Mouse (Mus musculus) retina, adult 2 months (tissue): ENCODE data around the gene Anks1.
"Not testable (repeated sequence)": the region's sequence is repeated elsewhere in the genome, so short reads cannot be mapped to it uniquely, and the experiment has no call there.

Experiments used
- DNase-seq: peaks from one replicate; pipeline ENCODE4 v3.0.0-alpha.2; 2012; ENCODE audit warnings: low read depth, low spot score

The Anks1 gene

DNA sequence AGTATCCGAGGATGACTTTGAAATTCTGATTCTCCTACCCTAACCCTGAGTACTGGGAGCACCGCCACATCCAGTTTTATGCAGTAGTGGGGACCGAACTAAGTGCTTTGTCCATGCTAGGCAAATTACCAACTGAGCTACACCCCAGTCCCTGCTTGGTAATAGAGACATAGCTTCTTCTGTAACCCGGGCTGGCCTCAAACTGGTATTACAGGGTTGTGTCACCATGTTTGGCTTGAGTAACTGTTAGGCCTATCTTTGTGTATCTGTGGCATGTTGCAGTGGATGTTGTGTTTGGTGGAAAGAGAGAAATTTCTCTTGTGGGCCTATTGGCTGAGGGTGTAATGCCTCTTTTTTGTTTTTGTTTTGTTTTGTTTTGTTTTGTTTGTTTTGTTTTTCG lies 21.2 kb downstream of the Anks1 start:
- no peak for DNase-seq

DNA sequence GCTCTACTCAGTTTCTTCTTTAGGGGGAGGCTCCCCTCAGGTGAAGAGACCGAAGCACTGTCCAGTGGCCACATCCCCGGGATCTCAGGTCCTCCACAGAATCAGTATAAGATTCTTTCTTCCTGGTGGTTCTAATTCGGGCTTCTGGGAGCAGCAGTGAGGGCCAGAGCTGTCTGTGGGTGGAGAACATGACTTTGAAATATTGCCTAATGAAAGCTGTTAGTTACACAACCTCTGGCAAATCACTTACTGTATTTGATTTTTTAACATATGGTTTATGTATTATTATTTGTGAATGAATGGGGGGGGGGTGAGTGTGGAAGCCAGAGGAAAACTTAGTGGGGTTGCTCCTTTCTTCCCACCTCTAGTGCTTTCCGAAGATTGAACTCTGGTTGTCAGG lies 22.7 kb downstream of the Anks1 start:
- no peak for DNase-seq

DNA sequence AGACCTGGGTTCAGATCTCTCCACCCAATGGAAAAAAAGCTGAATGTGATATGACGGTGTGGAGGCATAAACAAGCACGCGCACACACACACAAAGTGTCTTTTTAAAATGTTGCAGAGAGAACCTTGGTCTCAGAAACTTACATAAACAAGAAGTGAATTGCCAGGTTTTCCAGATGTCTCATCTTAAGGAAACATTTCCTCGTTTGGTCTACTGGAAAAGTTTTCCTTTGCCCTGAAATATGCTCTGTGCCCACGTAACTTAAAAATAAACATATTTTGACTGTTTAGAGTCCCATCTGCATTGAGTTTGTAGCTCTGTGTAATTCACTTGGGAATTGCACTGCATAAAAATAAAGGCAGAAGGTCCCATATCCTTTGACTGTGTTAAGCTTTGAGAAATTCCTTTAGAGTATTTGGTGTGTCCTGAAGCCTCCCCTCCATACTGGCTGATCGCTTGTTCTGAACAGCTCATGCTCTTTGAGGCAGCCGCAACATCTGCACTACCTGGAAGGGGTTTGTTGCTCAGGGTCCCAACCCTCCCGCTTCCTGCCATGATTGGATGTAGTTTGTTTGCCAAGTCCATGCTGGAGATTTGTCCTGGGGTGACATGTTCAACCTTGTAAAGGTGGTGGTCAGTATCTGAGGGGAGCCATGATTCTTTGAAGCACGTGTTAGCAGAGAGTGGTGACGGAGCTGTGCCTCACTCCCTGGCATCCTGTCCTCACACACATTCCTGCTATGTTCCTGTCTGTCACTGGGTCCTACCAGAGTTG lies 25.2 kb downstream of the Anks1 start:
- DNase-seq, result no peak

DNA sequence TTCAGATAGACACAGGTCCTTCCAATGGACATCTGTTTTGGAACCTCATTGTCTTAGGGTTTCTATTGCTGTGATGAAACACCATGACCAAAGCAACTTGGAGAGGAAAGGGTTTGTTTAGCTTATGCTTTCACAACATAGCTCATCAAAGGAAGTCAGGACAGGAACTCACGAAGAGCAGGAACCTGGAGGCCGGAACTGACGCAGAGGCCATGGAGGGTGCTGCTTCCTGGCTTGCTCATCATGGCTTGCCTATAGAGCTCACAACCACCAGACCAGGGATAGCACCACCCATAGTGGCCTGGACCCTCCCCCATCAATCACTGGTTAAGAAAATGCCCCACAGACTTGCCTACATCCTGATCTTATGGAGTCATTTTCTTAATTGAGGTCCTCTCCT lies 26.0 kb downstream of the Anks1 start:
- no peak for DNase-seq

DNA sequence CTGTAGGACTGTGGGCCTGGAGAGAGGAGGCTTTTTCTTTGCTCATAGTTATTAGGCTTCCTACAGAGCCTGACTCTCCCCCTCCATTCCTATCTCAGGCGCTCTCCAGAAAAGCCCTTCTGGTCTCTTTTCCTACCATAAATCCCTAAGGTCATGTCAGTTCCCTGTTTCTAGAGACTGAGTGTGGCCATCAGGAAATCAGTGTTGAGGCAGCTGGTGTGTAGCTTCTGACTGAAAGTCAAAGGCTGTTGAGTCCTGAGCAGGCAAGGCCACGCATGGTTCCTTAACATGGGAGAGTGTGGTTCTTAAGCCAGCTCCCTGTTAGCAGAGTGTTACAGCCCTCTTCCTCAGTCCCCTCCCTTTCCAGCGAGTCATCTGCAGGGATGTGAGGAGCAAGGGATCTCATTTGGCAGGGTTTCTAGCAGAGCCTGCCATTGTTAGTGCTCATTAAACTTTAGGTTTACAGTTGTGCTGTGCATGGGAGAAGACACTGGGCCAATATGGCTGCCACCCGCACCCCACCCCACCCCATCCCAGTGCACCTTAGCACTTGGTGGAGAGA lies 28.0 kb downstream of the Anks1 start:
- no peak for DNase-seq

DNA sequence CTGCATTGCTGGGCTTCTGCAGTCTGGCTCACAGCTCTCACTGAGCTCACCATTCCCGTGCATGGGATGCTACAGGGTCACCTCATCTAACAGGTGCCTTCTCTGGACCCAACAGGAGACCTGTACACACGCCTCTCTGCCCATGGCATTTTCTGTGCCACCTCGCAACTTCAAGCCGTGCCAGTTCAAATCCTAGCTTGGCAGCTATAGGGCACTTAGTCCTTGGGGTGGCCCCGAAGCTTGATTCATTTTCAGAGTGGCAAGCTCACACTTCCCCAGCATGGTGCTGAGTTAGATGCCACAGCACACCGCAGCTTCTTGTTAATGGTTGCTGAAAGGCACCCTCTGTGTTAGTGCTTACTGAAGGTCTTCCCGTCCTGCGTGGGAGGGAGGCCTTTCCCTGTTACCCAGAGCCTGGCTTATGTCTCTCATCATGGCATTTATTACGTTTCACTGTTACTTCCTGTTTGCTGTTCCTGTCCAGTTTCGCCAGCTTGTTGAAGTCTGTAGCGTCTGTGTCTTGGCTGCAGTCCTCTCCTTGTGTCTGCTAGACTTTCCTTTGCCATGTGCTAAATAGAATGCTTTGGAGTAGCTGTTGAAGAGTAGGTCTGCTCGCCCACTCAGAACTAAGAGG lies 29.1 kb downstream of the Anks1 start:
- no peak for DNase-seq

DNA sequence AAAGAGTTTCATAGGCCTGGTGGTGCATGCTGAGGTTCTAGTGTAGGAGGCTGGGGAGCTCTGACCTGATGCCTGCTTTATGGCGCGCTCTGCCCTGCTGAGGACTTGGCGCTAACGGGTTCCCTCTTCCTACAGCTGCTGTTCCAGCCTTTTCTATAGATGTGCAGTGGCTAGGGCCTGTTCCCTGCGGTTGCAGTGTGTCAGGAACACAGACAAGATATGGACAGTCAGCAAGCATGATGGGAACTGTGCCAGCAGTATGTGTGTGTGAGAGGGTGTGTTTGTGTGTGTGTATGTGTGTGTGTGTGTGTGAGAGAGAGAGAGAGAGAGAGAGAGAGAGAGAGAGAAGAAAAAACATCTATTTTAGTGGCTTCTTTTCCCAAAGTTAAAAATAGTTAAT lies 29.9 kb downstream of the Anks1 start:
- DNase-seq, result no peak

DNA sequence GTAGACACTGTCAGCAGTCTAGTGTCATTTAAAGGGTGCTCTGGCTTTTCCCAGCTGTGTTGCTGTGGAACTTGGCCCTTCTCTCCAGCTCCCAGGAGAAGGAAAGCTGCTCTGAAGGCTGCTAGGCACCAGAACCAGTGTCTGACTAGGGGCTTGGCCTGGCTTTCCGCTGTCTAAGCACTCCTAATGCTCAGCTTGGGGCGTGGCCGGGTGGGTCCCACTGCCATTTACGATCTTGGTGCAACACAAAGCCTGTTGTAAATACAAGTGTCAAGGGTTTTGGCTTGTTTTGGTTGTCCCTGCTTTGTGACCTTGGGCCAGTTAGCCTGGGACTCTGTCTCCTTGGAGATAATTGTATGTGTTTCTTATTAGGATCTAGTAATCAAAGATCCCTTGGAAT lies 31.2 kb downstream of the Anks1 start:
- DNase-seq, result no peak

DNA sequence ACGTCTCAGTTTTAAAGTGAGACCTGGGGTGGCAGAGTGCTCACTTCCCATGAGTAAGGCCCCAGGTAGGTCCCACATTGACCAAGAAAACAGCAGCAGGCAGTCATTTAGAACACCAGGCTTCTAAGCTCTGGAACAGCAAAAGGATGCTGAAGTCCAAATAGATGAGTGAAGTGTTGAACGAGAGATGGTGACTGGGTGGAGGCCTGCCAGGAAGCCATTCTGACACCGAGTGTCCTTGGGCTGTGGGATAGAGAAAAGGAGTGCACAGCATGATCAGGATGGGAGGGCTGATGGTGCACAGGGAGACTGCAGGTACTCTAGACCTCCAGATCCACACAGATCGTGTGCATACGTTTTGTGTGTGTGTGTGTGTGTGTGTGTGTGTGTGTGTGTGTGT lies 32.1 kb downstream of the Anks1 start:
- DNase-seq, result no peak

DNA sequence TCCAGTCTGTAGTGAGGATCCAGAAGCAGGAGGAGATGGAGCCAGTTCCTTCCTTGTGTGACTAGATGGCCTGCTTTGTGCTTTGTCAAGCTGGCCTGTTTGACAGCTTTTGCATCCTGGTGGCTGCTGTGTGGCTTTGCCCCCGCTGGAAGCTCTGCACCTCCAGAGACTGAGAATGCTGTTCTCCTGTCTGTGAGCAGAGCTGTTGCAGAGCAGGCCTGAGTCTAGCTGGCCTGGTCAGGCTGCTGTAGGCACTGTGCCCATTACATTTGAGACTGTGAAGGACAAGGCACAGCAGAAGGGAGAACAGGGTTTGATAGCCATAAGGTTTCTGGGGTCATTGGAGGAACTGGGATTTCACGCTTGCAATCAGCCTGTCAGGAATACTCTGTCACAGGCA lies 32.6 kb downstream of the Anks1 start:
- no peak for DNase-seq

DNA sequence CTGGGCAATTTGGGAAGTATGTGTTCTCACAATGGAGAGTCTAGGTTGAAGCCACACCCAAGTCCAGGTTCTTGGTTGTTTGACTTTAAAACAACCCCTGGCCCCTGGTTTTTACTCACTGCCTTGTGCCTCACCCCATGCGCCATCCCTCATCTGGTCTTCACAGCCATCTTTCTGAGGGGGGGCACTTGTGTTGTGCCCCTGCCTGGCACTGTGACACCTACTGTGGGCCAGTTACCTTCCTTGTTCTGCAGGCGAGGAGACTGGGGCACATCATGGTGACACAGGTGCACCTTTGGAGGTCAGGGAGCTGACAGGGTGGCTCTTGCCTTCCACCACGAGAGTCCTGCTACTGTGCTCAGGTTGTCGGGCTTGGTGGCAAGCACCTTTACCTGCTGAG lies 33.0 kb downstream of the Anks1 start:
- DNase-seq, result no peak

DNA sequence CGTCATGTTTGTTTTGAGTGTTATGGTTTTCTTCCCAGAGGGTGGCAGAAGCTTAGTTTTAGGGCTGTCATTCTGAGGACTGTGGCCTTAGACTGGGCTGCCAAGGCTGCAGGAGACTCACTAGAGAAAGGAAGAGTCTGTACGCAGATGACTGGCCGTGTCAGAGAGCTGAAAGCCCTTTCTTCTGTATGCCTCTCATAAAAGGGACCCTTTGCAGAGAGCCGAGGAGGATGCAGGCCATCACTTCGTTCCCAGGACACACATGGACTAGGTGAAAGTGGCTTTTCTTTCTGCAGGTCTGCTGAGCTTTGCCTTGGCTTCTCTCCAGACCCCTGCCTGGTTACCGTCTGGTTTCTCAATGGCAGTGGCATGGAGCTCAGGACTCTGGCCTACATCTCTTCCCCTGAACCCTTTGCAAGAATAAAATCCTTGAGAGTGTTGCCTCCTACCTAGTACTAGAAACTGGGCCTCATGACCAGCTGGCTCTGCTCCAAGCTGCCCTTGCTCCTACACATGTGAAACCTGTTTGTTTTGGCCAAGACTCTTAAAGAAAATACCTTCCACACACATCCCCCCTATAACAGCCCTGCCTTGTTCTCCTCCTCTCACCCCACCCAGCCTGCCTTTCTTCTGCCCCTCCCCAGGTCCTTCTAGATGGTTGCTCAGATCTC lies 36.6 kb downstream of the Anks1 start:
- DNase-seq, result no peak

DNA sequence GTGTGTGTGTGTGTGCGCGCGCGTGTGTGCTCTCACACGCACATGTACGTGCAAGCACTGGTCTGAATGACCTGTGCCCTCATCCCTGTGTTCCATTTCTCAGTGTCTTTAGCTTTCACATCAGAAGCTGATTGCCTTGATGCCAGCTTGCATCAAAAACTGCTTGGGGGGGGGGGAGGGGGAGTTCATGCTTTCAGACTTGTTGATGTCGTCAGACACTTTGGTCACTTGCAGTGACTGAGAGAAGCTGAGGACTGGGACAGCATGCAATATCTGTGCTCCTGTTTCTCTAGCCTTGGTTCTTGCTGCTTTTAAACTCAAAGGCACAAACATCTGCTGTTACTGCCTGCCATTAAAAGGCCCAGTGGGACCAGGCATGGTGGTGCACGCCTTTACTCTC lies 37.3 kb downstream of the Anks1 start:
- DNase-seq, result no peak

DNA sequence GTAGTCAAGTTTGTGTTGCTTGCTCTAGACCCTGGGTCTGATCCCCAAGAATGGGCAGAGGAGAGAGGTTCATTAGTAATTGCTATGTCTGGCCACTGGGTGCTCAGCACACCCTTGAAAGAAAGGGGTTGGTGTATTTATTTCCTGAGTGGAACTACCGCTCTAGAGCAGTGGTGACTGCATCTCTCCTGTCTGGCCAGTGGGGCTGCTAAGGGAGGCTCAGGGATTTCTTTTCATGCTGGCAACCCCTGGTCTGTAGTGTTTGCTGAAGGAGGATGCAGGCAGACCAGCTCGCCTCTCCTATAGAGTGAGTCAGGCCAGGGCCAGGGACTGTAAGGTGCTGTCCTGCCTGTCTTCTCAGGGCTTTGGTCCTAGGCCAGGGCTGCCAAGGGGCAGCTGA lies 38.0 kb downstream of the Anks1 start:
- DNase-seq, result no peak

DNA sequence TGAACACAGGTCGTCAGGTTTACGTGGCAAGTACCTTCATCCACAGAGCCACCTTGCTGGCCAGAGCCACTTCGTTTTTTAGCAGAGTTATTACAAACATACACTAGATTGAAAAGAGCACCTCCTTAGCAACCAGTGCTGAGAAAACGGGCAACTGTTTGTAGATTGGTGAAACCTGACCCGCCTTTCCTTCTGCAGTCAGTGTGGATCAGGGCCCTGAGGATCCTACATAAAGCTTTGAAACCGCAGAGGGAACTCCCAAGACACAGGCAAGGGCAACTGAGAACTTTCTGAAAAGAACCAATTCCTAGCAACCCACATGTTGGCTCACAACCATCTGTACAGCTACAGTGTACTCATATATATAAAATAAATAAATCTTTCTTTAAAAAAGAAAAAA lies 44.0 kb downstream of the Anks1 start:
- DNase-seq, result no peak

DNA sequence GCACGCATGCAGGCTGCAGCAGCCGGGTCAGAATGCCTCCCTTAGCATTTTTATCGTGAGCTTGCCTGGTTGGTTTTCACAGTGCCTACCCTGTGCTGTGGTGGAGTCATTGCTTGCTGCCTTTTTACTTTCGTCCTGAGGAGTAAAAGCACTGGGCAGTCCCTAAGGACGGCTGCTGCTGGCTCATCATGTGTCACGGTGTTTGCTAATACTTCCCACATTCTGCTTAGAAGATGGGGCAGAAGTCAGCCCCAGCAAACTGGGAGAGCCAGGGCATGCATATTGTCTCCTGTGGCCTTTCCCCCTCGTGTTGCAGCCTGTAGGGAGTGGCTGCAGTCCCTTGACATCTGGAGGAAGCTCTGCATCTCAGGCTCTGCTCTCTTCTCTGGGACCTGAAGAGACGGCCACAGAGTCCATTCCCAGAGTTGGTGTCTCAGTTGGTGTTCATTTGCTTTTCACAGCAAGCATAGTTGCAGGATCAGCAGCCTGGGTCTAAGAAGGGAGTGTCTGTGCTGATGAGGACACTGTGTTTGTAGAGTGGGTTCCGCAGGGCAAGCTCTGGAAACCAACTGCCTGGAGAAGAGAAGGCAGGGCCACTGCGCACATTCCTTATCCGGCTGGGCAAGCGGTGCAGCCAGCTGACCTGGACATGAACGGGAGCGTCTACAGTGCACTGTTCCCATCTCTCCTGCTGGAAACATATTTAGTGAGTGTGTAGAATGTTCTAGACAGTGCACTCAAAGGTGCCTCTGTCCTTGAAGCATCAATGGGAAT lies 45.7 kb downstream of the Anks1 start:
- no peak for DNase-seq

DNA sequence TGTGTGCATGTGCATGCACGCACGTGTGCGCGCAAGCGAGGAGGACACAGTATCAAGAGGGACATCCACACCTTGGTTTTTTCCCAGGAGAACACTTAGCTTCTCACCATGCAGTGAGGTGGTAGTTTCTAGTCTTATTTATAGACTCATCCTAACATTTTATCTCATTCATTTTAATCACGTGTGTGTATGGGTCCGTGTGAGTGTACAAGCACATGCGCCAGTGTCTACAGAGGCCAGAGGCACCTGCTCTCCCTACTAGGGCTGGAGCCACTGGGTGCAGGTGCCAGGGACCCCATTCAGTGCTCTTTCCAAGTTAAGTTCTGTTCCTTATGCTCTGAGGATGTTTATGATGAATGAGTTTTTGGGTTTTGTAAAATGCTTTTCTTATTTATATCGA lies 48.5 kb downstream of the Anks1 start:
- no peak for DNase-seq

DNA sequence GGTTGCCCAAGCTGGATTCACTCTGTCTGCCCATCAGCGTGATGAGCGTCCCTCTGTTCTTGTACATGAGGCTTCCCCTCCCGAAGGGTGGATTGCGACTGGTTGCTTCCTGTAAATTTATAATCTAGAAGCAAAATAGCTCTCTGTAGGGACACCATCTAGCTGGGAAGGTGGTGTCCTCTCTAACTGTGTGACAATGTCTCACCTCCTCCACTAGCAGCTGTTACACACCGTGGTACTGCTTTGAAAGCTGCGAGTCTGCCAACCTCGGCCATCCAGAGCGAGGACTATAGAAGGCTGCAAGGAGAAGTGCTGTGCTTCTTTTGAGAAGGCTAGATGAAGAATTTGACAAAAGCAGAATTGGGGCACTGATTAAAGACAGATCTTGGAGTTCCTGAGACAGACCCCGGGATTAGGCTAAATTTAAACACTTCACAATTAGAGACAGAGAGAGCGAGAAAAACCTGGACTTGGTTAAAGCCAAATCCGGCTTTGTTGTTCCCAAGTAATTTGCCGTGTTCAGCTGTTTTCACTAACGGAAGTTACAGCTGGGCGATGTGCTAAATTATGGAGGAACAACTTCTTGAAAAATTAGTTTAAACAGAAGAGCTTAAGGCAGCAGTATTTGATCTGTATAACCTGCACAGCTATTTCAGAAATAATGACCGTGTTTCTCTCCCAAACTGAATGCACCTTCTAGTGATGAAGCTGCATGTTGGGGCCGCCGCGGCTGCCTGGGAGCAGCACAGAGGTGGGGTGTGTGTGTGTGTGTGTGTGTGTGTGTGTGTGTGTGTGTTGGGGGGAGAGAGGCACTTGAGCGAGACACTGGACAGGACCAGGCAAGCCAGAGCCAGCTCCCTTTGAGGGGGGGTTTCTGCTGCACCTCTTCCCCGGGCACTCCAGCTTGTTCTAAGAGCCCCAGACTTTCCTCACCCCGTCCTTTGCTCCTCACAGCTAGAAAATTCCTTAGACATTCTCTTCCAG lies 51.3 kb downstream of the Anks1 start:
- no peak for DNase-seq

DNA sequence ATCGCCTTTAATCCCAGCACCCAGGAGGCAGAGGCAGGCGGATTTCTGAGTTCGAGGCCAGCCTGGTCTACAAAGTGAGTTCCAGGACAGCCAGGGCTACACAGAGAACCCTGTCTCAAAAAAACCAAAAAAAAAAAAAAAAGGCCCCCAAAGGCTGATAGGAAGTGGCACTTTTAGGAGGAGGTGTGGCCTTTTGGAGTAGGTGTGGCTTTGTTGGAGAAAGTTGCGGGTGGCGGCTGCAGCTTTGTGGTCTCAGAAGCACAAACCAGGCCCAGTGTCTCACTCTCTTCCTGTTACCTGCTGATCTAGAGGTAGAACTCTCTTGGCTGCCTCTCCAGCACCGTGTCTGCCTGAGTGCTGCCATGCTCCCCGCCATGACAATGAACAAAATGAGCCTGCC lies 54.0 kb downstream of the Anks1 start:
- DNase-seq, result not testable (repeated sequence)

DNA sequence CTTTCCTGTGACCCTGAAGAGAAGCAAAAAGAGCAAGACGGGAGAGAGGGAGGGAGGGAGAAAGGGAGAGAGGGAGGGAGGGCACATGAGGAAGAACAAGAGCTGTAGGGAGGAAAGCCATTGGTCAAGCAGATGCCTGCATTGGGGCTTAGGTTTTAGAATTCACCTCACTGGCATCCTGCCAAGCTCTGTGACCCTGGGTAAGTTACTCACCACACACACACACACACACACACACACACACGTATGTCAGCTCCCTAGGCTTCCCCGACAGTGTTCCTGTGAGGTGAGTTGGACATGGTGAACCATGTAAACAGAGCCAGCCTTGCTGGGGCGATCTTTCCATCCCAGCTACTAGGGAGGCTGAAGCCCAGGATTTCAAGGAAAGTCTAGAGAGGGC lies 55.5 kb downstream of the Anks1 start:
- no peak for DNase-seq

DNA sequence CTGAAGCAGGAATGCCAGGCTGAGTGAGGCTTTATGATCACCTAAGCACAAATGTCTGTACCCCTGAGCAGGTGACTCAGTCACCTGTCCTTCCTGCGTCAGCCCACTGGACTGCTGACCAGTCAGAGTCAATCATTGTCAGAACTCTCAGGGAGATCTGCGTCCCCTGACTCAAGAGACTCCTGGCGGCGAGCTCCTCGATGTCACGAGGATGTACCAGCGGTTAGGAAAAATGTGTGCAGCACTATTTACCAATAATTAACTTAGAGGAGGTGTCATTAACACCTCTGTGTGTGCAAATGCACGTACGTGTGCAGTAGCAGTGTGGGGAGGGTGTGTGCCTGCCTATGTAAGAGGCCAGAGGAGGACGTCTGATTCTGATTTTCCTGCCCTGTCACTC lies 56.2 kb downstream of the Anks1 start:
- DNase-seq, result no peak
